Mouse (Mus musculus) 416B (cell line): ENCODE data around the gene Hsd17b12.

Experiments
- DNase-seq: peaks from one replicate; pipeline ENCODE4 v3.0.0; 2011; ENCODE audit warnings: low read depth

Gene Hsd17b12

DNA sequence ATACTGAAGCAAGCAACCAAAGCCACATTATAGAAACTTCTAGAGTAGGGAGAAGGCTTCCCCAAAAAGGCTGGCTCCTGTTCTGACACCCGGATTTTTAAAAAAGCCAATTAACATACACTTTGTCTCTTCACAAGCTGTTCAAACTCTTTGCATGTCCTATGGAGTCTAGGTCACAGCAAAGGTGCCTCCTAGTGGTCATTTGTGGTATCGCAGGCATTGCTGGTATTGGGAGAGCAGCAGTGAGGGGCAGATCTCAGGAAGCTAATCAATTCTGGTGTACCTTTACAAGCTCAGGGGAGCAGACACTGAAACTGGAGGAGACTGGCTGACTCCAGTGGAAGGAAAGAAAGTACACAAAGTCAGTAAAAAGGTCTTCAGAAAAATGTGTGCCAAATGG, 155.4 kb downstream of the Hsd17b12 start:
- peak; percentile 65 for DNase-seq

- no peak for DNase-seq
Measured at GRCm38 (mm10) chr2:94001918-94002317, 155.8 kb downstream of the Hsd17b12 start.

DNA sequence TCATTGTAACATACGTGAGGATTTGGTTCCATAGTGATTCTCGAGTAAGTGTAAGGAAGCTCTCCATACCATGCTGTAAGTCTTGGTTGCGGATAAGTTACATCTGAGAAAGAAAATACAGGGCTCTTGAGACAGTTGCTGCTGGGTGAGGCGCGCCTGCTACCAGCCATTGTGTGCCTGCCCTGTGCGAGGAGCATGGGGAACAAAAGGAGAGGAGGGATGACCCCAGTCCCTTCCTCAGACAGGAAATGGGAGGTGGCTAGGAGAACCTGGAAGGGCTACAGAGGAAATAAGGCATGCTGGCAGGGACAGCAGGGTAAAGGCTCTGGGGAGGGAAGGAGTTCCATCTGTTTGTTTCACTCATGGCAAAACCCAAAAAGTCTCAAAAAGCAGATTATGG, 156.4 kb downstream of the Hsd17b12 start:
- no peak for DNase-seq

- no peak for DNase-seq
Measured at GRCm38 (mm10) chr2:93996254-93996653, 161.5 kb downstream of the Hsd17b12 start, which contains the start of gene Gm27027. Gm27027 (minus strand) TSS chr2:93996354.

DNA sequence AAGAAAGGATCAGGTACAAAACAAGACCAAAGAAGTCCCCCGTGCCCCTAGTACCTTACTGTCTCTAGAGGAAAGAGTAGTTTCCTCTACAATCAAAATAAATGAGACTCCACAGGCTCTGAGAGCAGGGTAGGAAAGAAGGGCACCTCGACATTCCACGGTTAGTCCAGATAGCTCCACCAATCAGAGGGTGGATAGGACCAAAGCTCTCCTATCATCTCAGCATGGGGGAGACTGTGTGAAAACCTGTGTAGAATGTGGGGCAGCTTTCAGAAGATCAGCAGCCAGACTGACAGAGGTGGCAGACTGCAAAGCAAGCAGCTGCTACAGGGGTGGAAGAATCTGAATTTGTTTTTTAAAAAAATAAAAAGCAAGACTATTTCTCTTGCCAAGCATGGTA, 165.0 kb downstream of the Hsd17b12 start:
- DNase-seq: no peak

DNA sequence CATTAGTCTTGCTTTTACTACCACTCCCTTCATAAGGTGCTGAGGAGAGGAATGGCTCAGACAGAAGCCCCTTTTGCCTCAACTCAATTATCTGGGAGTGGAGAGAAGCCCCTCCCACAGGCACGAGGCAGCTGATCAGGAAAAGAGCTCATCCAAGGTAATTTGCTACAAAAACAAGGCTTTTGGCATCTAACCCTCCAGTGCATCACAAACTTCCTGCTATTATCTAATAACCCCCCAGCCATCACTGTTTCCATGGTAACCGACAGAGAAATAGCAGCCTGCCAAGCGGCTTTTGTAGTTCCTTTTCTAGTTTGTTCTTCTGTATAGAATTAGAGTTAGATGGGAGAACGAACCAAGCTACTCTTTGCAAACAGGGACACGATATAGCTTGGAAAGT, 165.5 kb downstream of the Hsd17b12 start:
- no peak for DNase-seq

DNA sequence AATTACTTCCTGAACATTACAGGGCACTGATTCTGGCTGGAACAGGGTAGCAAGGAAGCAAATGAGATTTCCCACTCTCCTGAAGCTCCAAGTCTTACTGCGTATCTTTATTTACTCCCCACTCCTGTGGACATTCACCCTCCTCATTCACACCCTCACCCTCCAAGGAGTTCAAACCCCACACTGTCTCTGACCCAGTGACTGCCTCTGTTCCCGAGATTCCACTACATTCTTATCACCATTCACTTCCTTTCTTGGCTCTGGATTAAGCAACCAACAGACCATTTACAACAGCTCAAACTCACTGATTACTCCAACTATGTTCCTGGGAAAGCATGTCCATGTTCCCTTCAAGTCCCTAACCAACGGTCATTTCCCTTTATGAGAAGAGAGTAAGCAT, 166.4 kb downstream of the Hsd17b12 start:
- no peak for DNase-seq

DNA sequence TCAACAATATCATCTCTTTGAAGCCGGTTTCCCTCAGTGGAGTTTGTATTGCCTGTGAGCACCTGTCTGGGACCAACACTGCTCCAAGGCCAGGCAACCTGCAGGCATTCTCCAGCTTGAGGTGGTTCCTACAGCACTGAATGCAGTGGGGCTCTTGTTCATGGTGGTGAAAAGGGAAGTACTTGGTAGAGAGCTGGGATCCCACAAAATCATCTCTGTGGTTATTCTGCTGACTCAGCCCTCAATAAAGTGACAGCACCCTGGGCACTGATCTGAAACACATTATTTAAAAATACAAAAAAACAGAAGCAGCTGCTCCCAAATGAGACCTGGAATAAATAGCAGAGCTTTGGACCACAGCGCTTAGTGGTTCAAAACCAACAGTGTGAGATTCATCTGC, 169.3 kb downstream of the Hsd17b12 start:
- DNase-seq: peak; percentile 59
